Mouse (Mus musculus): ENCODE measurements around the gene Wnt16. TPM values are rescaled to one million over a fixed set of nuclear protein-coding genes. Genes with fewer than 3 reads are reported as not detected.

Wnt16 gene
- polyA plus RNA-seq, 1 experiment from 2014 or later, result 3.1 TPM

- WGBS, result 54% methylated on average over 14 of the region's 14 CpGs
- Histone ChIP-seq H3K27ac (replicated peaks) (no peak overlapping the region), H3K36me3 (no peaks in the 10 kb centered on the region), H3K9me3 (no peaks in the 10 kb centered on the region), H3K4me3 (no peak overlapping the region), H3K27me3 (replicated peaks) (no peaks in the 10 kb centered on the region), H3K4me1 (peaks cover 12% of the 10 kb centered on the region; the same call in 1 of the 2 replicates), H3K4me2 (peak overlapping the region; percentile 13), H3K9ac (no peak overlapping the region)
- ATAC-seq (ENCODE audit: extremely low read depth, insufficient number of reproducible peaks, low FRiP score, low TSS enrichment), result no peak
These were observed 7.7 kb upstream of the Wnt16 start for GRCm38 (mm10) chr6:22280217-22280861.

GRCm38 (mm10) chr6:22282405-22282804 is 5.6 kb upstream of the Wnt16 start:
- H3K4me2 ChIP-seq, result no peak overlapping the region
- no peak overlapping the region for H3K4me3 ChIP-seq
- peaks cover 16% of the 10 kb centered on the region for H3K27me3 ChIP-seq (replicated peaks)
- H3K9ac ChIP-seq, result no peak overlapping the region
- H3K9me3 ChIP-seq, result no peaks in the 10 kb centered on the region
- no peaks in the 10 kb centered on the region for H3K36me3 ChIP-seq
- 82% methylated on average over 4 of the region's 4 CpGs for WGBS
- H3K4me1 ChIP-seq, result peaks cover 12% of the 10 kb centered on the region; the same call in 1 of the 2 replicates
- no peak overlapping the region for H3K27ac ChIP-seq (replicated peaks)
- ATAC-seq (ENCODE audit: extremely low read depth, insufficient number of reproducible peaks, low FRiP score, low TSS enrichment), result no peak

DNA sequence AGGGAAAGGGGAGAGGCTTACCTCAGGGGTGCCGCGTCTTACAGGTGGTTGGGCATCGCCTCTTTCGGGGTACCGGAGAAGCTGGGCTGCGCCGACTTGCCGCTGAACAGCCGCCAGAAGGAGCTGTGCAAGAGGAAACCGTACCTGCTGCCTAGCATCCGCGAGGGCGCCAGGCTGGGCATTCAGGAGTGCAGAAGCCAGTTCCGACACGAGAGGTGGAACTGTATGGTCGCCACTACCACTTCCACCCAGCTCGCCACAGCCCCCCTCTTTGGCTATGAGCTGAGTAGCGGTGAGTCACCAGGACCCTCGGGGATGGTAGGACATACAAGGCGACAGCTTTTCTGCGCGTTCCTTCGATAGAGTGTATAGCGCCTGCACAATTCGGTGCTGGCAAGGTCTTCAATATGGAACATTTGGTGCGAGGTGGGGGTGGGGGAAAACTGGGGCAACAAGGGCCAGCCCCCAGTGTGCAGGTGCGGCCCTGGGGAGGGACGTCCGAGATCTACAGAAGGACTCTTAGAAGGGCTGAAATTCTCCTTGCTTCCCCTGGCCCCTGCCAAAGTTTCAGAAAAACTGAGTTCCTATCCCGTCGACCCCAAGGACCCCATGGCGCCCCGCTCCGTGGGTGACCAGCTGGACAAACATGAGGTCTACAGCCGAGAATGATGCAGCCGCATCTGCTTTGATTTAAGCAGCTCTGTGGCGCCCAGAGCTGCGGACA is 872 bp downstream of the Wnt16 start:
- H3K4me1 ChIP-seq, result peaks cover 23% of the 10 kb centered on the region

DNA sequence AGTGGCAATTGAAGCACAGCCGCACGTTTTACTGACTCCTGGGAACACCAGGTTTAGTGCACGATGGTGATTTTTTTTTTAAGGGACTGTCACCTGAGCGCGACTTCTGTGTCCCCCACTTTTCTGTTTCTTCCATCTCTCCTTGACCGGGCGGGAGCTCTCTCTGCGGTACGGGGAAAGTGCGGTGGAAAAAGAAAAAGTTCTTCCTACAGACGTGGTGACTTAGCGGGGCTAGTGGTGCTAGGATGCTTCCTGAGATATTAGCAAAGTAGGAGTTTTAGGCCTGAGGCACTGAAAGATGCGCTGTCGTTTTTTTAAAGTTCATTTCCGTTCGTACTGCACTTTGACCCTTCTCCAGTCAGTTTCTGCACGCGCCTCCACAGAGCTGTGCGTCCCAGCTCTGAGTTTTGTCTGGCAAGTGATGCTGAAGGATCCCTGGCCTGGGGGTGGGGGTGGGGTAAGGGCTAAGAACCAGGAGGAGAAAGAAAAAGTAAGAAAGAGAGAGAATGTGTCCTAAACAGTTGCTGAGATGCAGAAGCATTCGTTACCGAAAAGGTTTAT is 1.5 kb downstream of the Wnt16 start:
- Histone ChIP-seq H3K4me1 (peaks cover 23% of the 10 kb centered on the region), H3K27ac (replicated peaks) (no peak overlapping the region), H3K27me3 (replicated peaks) (peaks cover 53% of the 10 kb centered on the region), H3K4me2 (peak overlapping the region; percentile 80), H3K4me3 (peak overlapping the region; percentile 56), H3K9ac (peak overlapping the region; percentile 61), H3K36me3 (no peaks in the 10 kb centered on the region), H3K9me3 (no peaks in the 10 kb centered on the region)
- ATAC-seq (ENCODE audit: extremely low read depth, insufficient number of reproducible peaks, low FRiP score, low TSS enrichment), result no peak
- WGBS, result 6% methylated on average over 21 of the region's 21 CpGs

More for the DNA sequence above, 872 bp downstream of the Wnt16 start:
- Histone ChIP-seq H3K9me3 (no peaks in the 10 kb centered on the region), H3K9ac (peak overlapping the region; percentile 61), H3K4me3 (peak overlapping the region; percentile 56), H3K27me3 (replicated peaks) (peaks cover 53% of the 10 kb centered on the region), H3K4me2 (peak overlapping the region; percentile 80), H3K27ac (replicated peaks) (no peak overlapping the region), H3K36me3 (no peaks in the 10 kb centered on the region)
- ATAC-seq (ENCODE audit: extremely low read depth, insufficient number of reproducible peaks, low FRiP score, low TSS enrichment), result no peak
- 1% methylated on average over 38 of the region's 38 CpGs for WGBS

- H3K4me1 ChIP-seq, result peaks cover 23% of the 10 kb centered on the region
- WGBS, result 76% methylated on average over 8 of the region's 8 CpGs
- H3K27me3 ChIP-seq (replicated peaks), result peaks cover 53% of the 10 kb centered on the region
These were observed 2.8 kb downstream of the Wnt16 start for GRCm38 (mm10) chr6:22290790-22291189.

GRCm38 (mm10) chr6:22292056-22292455 is 4.0 kb downstream of the Wnt16 start:
- no peaks in the 10 kb centered on the region for H3K36me3 ChIP-seq
- no peak overlapping the region for H3K4me2 ChIP-seq
- no peaks in the 10 kb centered on the region for H3K9me3 ChIP-seq
- 35% methylated on average over 4 of the region's 4 CpGs for WGBS
- ATAC-seq (ENCODE audit: extremely low read depth, insufficient number of reproducible peaks, low FRiP score, low TSS enrichment), result no peak
- H3K4me1 ChIP-seq, result peaks cover 23% of the 10 kb centered on the region
- no peak overlapping the region for H3K27ac ChIP-seq (replicated peaks)
- H3K4me3 ChIP-seq, result no peak overlapping the region
- no peak overlapping the region for H3K9ac ChIP-seq
- peaks cover 41% of the 10 kb centered on the region for H3K27me3 ChIP-seq (replicated peaks)

More at GRCm38 (mm10) chr6:22290790-22291189, 2.8 kb downstream of the Wnt16 start:
- Histone ChIP-seq H3K4me3 (no peak overlapping the region), H3K36me3 (no peaks in the 10 kb centered on the region), H3K4me2 (no peak overlapping the region), H3K9ac (no peak overlapping the region), H3K27ac (replicated peaks) (no peak overlapping the region), H3K9me3 (no peaks in the 10 kb centered on the region)
- no peak for ATAC-seq (ENCODE audit: extremely low read depth, insufficient number of reproducible peaks, low FRiP score, low TSS enrichment)

DNA sequence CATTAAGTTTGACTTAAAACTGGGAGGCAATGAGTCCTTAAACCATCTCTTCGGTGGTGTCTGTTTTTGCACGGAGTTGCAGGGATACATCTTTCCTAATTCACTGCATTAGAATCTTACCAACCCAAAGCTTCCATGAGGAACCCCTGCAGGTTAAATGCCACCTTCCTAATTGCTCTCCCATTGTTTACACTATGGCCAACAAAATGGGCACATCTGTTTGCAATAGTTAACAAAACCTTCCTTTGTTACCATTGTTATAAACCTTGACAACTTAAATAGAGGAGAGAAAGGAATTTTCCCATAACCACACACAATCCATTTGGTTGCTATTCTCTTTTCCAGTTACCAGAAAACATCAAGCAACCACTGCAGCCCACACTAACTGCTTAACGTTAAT is 5.9 kb downstream of the Wnt16 start:
- no peak for ATAC-seq (ENCODE audit: extremely low read depth, insufficient number of reproducible peaks, low FRiP score, low TSS enrichment)
- no peak overlapping the region for H3K9ac ChIP-seq
- WGBS, result 63% methylated on average over 3 of the region's 3 CpGs

GRCm38 (mm10) chr6:22297028-22297427 is 9.0 kb downstream of the Wnt16 start:
- Histone ChIP-seq H3K4me2 (no peak overlapping the region), H3K36me3 (no peaks in the 10 kb centered on the region), H3K27ac (replicated peaks) (no peak overlapping the region), H3K27me3 (replicated peaks) (peaks cover 3% of the 10 kb centered on the region; the same call in 1 of the 2 replicates), H3K9me3 (no peaks in the 10 kb centered on the region), H3K4me1 (peaks cover 5% of the 10 kb centered on the region; the same call in 1 of the 2 replicates), H3K9ac (no peak overlapping the region), H3K4me3 (no peak overlapping the region)
- ATAC-seq (ENCODE audit: extremely low read depth, insufficient number of reproducible peaks, low FRiP score, low TSS enrichment), result no peak
- 63% methylated on average over 6 of the region's 6 CpGs for WGBS

More for the DNA sequence above, 5.9 kb downstream of the Wnt16 start:
- Histone ChIP-seq H3K9me3 (no peaks in the 10 kb centered on the region), H3K27me3 (replicated peaks) (peaks cover 22% of the 10 kb centered on the region), H3K27ac (replicated peaks) (no peak overlapping the region), H3K4me1 (peaks cover 15% of the 10 kb centered on the region), H3K4me3 (no peak overlapping the region), H3K4me2 (no peak overlapping the region), H3K36me3 (no peaks in the 10 kb centered on the region)

- Histone ChIP-seq H3K4me2 (peak overlapping the region; percentile 20; the same call in 1 of the 2 replicates), H3K27ac (replicated peaks) (no peak overlapping the region), H3K27me3 (replicated peaks) (peaks cover 2% of the 10 kb centered on the region; the same call in 1 of the 2 replicates), H3K4me3 (no peak overlapping the region), H3K4me1 (peaks cover 5% of the 10 kb centered on the region; the same call in 1 of the 2 replicates), H3K36me3 (peaks cover 8% of the 10 kb centered on the region), H3K9ac (no peak overlapping the region), H3K9me3 (no peaks in the 10 kb centered on the region)
- WGBS, result 38% methylated on average over 14 of the region's 14 CpGs
- no peak for ATAC-seq (ENCODE audit: extremely low read depth, insufficient number of reproducible peaks, low FRiP score, low TSS enrichment)
These were observed 10.0 kb downstream of the Wnt16 start for GRCm38 (mm10) chr6:22298059-22298458.

- Histone ChIP-seq H3K9me3 (no peaks in the 10 kb centered on the region), H3K27ac (replicated peaks) (no peak overlapping the region), H3K4me1 (peaks cover 22% of the 10 kb centered on the region), H3K4me3 (no peak overlapping the region), H3K27me3 (replicated peaks) (no peaks in the 10 kb centered on the region), H3K36me3 (peaks cover 34% of the 10 kb centered on the region), H3K4me2 (no peak overlapping the region), H3K9ac (no peak overlapping the region)
- no peak for ATAC-seq (ENCODE audit: extremely low read depth, insufficient number of reproducible peaks, low FRiP score, low TSS enrichment)
- 57% methylated on average over 13 of the region's 13 CpGs for WGBS
These were observed 37.5 kb downstream of the Wnt16 start for GRCm38 (mm10) chr6:22325364-22326072.

- no peak overlapping the region for H3K4me3 ChIP-seq
- H3K9me3 ChIP-seq, result no peaks in the 10 kb centered on the region
- no peak for ATAC-seq (ENCODE audit: extremely low read depth, insufficient number of reproducible peaks, low FRiP score, low TSS enrichment)
- 74% methylated on average over 4 of the region's 4 CpGs for WGBS
- H3K4me2 ChIP-seq, result no peak overlapping the region
- H3K4me1 ChIP-seq, result peaks cover 25% of the 10 kb centered on the region
- no peak overlapping the region for H3K9ac ChIP-seq
- H3K27me3 ChIP-seq (replicated peaks), result no peaks in the 10 kb centered on the region
- peaks cover 29% of the 10 kb centered on the region for H3K36me3 ChIP-seq
- H3K27ac ChIP-seq (replicated peaks), result no peak overlapping the region
These were observed 38.3 kb downstream of the Wnt16 start for GRCm38 (mm10) chr6:22326289-22326688.

All from heart, embryonic 13.5 days (tissue).